Mouse (Mus musculus): ENCODE data around the gene Adk.

GRCm38 (mm10) chr14:21191966-21192365 is 139.6 kb downstream of the Adk start:
- TF ChIP-seq CTCF (IDR thresholded peaks at IDR 0.05; ENCODE audit: borderline replicate concordance, control insufficient read depth, extremely low read depth, insufficient read depth, low read length, poor library complexity) (no peak), POLR2A (IDR thresholded peaks at IDR 0.05; ENCODE audit: control insufficient read depth, extremely low read depth, insufficient read depth, low read length, poor library complexity) (no peak)

Measured in thymus, adult 2 months (tissue).